Comparison of ENCODE assay signal across 20 mouse cellular contexts in the genomic region with DNA sequence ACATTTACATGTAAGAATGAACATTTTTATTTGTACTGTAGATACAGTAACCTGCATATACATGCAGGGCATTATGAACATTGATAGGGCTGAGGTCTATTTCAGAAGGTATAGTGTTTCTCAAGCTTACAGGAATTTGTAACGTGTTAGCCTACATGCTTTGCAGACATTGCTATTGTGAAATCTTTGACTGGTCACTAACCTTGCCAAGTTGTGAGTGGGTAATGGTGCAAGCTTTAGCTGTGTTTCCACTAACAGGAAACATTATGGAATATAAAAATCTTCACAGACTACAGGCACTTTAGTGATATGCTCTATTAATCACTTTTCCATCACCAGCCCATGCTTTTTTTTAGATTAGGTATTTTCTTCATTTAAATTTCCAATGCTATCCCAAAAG.
"Had no signal": no experiment of that assay in that cellular context is flagged by ENCODE, and none has a peak within 500 bp of the region (broad histone marks: within the 10 kb centered on the region; RNA-seq: fewer than 3 reads in every experiment).

No protein-coding gene starts in this region.

- H3K27me3 ChIP-seq: lung, embryonic 15.5 days; megakaryocyte, embryonic 14.5 days; neural tube, embryonic 13.5 days; neural tube, embryonic 15.5 days had no signal

- H3K4me3 ChIP-seq: lung, embryonic 15.5 days; megakaryocyte, embryonic 14.5 days; myocyte; neural tube, embryonic 13.5 days; neural tube, embryonic 15.5 days had no signal

- H3K36me3 ChIP-seq: lung, embryonic 15.5 days; neural tube, embryonic 13.5 days; neural tube, embryonic 15.5 days had no signal

- DNase-seq: lung, adult 18-20 months; lung, postnatal 4 days; midbrain, embryonic 14.5 days; retina, postnatal 1 day; right cerebral cortex, adult 18-20 months; right cerebral cortex, postnatal 25 days; right cerebral cortex, postnatal 4 days; spleen, adult 18-20 months; thymus, adult 18-20 months; thymus, postnatal 14 days; thymus, postnatal 36 days had no signal

- ATAC-seq: lung, postnatal 0 days; midbrain, embryonic 16.5 days had no signal

- H3K9ac ChIP-seq: liver, embryonic 14.5 days; lung, embryonic 15.5 days; neural tube, embryonic 13.5 days; neural tube, embryonic 15.5 days had no signal

- H3K27ac ChIP-seq: liver, embryonic 14.5 days; lung, embryonic 15.5 days; neural tube, embryonic 13.5 days; neural tube, embryonic 15.5 days had no signal

- H3K9me3 ChIP-seq: lung, embryonic 15.5 days; megakaryocyte, embryonic 14.5 days; neural tube, embryonic 13.5 days; neural tube, embryonic 15.5 days had no signal

- H3K4me2 ChIP-seq: lung, embryonic 15.5 days; midbrain, embryonic 11.5 days; neural tube, embryonic 13.5 days; neural tube, embryonic 15.5 days had no signal

- H3K4me1 ChIP-seq: lung, embryonic 15.5 days; neural tube, embryonic 13.5 days; neural tube, embryonic 15.5 days had no signal
